Mouse (Mus musculus): ENCODE measurements around the gene Capn15. TPM values are rescaled to one million over a fixed set of nuclear protein-coding genes. Genes with fewer than 3 reads are reported as not detected.

Gene Capn15
- total RNA-seq, 2 experiments from 2014 or later = 5.7 to 9.6 TPM

DNA sequence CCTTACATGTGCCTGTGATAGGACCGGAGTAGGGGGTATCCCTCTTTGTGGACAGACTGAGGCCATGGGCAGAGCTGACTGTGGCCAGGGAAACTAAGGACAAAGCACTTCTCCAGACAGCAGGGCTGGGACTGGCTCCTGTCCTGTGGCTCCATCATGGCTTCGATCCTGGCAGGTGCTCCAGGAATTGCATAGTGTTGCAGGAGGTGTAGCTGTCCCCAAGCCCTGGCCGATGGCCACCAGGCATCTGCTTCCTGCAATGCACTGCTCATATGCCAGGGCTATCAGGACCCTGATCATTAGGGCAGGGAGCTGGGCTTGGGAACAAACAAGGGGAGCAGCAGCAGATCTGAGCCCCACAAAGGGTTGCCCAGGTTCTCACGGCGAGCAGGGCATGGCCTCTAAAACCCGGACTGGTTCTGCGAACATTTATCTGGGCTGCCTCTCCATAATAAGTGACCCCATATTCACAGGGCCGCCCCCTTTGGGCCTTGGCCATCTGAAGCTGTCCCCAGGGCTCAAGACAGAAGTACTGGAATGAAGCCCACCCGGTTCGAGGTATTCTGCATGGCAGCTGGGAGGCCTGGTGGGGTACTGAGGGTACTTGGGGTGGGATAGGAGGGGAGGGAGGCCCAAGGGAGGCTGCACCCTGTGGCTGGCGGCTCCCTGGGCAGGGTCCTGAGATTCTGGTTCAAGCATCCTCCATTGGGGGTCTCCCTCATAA lies 26.7 kb downstream of the Capn15 start:
- ATAC-seq (replicated peaks; ENCODE audit: low FRiP score, poor library complexity, severe bottlenecking) = no peak

DNA sequence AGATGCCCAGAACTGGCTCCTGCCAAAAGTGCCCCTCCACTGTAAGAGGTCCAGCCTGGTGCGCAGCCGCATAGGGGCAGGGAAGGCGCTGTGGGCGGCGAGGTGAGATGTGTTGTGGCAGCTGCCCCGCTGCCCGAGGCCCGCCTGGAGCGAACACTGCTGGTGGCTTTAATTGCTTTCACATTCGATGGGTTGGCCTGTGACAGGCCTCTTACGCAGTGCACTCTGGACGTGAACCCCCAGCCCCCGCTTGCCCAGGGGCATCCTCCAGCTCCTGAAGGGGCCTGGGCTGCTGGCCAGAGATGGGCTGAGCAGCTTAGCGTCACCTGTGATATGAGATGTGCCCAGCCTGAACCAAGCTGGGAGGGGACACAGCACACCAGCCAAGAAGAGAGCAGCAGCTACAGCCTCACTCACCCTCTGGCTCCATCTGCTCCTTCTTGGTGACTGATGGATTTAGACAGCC lies 28.0 kb downstream of the Capn15 start:
- no peak for ATAC-seq (replicated peaks; ENCODE audit: low FRiP score, poor library complexity, severe bottlenecking)

DNA sequence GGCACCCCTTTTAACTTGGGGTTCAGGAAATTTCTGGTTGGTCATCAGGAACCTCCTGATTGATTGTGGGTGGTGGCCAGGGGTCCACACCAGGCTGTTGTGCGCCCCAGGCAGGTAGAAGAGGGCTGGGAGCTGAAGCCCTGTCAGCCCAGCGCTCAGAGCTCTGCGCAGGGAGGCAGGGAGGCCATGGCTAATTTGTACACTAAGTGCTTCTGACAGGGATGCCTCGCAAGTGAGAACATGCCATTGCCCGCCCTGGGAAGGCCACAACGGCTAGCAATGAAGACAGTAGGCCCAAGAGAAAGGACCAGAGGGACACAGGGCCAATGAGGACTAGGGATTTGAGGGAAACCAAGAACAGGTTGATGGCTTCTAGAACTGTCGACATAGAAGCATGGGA lies 29.0 kb downstream of the Capn15 start:
- ATAC-seq (replicated peaks; ENCODE audit: low FRiP score, poor library complexity, severe bottlenecking) = no peak

DNA sequence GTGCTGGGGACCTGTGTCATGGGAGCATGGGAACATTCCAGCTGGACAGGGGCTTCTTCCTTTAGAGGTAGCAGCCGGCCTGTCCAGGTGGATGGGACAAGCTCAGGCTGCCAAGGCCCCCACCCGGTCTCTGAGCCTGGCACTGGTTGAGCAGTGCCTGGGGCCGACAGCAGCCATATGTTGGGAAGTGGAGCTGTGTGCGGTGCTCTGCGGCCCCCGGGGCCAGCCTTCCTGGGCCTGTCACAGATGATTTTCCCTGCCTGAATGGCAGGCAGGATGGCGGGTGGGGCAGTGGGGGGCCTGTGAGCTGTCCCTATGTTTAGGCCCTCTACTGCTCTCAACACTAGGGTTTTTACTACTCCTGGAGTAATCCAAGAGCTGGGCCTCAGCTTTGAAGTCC lies 29.4 kb downstream of the Capn15 start:
- no peak for ATAC-seq (replicated peaks; ENCODE audit: low FRiP score, poor library complexity, severe bottlenecking)

DNA sequence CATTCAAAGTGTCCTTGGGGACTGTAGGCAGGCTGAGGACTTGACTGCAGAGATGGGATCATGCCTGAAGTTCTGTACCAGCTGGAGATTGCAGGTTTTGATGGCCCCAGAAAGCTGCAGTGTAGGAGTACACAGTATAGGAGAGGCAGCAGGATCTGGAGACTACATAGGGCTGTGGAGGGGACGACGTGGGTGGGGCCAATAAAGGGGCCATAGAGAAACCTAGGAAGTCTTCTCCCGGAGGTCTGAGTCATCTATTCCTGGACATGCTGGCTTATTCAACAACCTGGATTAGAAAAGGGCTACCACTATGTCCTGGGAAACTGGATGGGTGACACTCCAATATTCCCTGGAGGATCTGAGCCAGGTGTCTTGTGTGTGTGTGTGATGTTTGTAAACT lies 29.9 kb downstream of the Capn15 start:
- no peak for ATAC-seq (replicated peaks; ENCODE audit: low FRiP score, poor library complexity, severe bottlenecking)

DNA sequence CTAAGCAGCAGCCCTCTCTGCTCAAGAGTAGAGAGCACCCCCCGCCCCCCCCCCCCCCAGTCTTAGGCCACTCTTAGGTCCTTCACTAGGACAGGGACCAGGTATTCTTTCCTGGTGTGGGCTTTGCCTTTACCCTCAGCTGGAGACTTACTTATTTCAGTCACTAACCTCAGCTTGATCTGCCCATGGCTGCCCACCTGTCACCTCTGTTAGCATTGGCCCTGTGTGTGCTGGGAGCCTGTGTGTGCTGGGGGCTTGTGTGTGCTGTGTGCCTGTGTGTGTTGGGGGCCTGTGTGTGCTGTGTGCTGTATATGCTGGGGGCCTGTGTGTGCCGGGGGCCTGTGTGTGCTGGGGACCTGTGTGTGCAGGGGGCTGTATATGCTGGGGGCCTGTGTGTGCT lies 30.9 kb downstream of the Capn15 start:
- ATAC-seq (replicated peaks; ENCODE audit: low FRiP score, poor library complexity, severe bottlenecking) = no peak

DNA sequence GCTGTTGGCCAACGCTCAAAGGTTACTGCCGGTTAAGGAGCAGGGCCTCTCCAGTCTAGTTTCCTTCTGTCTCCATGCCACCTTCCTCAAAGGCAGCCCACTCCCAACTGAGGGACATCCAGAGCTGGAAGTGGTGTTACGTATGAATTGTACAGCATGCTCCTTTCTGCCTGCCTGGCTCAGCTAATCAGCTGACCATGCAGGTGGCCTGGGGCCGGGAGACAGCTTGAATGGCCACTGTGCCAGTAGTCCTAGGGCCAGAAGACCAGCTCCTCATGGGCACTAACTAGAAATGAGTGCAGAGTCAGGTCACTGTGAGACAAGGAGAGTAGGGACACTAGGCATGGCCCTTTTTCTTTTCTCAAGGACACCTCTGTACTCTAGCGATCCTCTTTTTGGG lies 32.4 kb downstream of the Capn15 start:
- no peak for ATAC-seq (replicated peaks; ENCODE audit: low FRiP score, poor library complexity, severe bottlenecking)

DNA sequence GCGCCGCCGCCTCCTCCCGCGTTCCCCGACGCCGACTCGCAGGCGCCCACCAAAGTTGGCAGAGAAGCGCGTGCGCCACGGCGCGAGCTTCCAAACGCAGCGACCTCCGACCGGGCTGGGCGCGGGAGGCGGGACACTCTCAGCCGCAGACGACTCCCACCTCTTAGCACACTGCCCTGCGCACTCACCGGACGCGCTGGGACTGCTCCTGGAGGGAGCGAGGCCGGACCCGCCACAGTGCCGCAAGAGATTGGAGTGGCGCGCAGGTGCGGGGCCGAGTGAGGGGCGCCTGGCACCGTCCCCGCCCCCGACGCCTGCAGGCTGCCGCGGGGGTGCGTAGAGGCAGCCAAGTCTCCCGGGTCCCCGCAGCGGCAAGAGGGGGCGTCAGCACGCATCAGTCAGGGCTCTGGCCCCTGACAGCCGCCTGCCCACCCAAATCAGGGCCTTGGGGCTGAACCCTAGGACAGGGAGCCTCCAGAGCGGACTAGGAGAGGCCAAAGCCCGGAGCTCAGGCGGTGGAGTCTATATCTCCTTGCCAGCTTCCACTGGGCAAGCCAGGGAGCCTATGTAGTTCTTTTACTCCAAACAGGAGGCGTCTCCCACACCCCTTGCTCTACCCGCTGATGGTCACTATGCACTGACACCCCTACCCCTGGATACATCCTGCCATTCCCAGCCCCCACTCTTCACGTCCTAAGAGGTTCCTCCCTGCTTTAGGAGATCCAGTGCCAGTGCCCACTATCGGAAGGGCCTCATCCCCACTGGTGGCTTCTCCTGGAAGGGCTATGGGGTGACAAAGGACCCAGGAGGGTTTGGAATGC lies 33.6 kb downstream of the Capn15 start, which contains the start of gene A930017K11Rik:
Gene A930017K11Rik (minus strand): TSS at position 763 of the 821 bp plus-strand sequence.
- ATAC-seq (replicated peaks; ENCODE audit: low FRiP score, poor library complexity, severe bottlenecking) = no peak

DNA sequence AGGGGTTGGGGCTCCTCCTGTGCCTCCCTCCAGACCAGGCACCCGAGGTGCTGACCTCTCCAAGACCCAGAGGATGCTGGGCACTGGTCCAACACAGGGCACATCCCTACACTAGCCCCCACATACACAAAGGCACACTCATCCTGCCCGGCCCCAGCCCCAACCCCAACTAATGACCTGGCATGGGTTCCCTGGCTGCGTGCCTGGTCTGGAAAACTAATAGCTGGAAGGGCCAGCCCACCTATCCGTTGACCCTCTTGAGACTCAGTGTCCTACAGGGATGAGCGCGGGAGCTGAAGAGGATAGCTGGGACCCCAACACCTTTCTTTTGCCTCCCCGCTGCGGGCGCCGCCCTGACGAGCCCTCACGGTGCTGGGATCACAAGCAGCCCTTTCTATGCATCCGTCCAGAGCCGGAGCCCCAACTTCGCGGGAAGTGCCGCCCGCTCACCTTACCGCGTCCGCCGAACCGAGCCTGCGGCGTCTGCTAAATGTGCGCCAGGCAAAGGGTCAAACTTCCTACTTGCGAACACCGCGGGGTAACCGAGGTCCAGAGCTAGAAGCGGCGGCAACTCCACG lies 34.3 kb downstream of the Capn15 start:
- no peak for ATAC-seq (replicated peaks; ENCODE audit: low FRiP score, poor library complexity, severe bottlenecking)

DNA sequence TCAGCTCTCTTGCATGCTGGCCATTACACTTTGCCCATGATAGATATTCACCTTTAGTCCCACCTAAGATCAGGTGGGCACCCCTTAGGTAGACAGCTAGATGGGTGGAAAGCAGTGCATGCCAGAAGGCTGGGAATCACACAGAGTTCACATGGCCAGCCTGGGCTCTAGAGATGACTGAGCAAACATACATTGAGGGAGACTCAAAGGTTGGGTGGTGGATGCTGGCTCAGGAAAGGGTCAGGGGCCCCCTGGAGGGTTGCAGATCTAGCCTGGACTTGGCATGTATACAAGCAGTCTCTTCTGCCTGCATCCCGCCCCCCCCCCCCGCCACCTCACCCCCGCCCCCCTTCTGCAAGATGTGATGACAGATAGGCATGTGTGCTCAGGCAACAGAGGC lies 34.9 kb downstream of the Capn15 start:
- no peak for ATAC-seq (replicated peaks; ENCODE audit: low FRiP score, poor library complexity, severe bottlenecking)

DNA sequence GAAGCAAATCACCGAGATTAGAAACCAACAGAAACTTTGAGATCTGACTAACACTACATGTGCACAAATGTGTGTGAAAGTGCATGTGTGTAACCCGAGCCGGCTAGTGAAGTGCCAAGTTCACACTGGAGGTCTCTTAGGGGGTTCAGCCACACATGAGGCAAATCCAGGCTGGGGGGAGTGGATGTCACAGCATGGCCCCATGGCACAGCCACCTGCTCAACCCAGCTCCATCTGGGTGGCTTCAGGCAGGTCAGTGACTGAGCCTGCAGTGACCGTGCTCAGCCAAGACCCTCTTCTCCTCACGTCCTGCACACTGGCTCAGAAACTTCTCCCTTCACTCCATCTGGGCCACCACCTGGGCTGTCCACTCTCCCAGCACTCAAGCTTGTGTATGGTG lies 35.6 kb downstream of the Capn15 start:
- no peak for ATAC-seq (replicated peaks; ENCODE audit: low FRiP score, poor library complexity, severe bottlenecking)

DNA sequence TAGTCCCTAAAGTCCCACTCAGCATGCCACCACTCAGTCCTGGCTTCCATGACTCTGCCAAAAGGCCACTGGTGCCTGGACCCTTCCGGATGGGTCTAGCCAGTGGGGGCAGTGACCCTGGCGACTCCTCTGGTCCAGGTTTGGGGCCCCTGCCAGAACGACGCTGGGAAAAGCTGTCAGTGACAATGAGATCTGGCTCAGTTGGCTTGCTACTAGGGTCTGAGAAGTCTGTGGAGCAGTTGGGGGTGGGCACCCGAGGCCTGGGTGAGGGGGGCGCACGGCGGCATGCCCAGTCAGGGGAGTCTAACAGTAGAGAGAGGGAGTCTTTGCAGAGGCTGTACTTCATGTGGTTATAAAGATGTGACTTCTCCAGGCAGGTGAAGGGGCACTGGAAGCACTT lies 37.5 kb downstream of the Capn15 start:
- ATAC-seq (replicated peaks; ENCODE audit: low FRiP score, poor library complexity, severe bottlenecking) = no peak

DNA sequence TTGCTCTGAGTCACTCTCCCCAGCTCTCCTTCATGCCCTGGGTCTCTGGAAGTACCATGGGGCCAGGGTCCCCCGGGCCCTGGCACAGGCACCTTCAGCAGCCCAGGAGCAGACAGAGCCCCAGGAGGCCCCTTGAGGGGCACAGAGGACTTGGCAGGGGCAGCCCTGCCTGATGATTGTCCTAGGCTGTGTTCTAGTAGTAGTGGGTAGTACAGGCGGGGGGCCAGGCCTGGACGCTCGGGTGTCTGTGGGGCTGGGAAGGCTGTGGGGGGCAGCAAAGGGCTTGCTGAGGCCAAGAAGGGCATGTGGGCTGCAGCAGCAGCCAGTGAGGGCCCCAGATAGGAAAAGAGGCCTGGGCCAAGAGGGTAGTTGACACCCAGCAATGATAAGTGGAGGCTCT lies 38.0 kb downstream of the Capn15 start:
- no peak for ATAC-seq (replicated peaks; ENCODE audit: low FRiP score, poor library complexity, severe bottlenecking)

DNA sequence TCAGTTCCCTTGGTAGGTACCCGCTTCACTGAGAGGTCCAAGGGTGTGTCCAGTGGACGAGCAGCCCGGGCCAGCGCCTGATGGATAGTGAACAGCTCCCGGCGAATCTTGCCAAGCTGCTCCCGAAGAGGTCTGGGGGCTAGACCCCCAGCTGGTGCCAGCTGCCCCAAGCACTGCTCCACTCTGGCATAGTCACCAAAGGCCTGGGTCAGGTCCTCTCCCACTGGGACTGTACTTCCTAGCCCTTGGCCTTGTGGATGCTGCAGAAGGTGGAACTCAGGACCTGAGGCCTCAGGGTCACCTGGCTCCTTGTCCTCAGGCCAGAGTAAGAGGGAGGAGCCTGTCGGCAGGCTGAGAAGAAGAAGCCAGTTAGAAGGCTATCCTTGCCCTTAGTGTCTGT lies 38.7 kb downstream of the Capn15 start:
- ATAC-seq (replicated peaks; ENCODE audit: low FRiP score, poor library complexity, severe bottlenecking) = no peak

DNA sequence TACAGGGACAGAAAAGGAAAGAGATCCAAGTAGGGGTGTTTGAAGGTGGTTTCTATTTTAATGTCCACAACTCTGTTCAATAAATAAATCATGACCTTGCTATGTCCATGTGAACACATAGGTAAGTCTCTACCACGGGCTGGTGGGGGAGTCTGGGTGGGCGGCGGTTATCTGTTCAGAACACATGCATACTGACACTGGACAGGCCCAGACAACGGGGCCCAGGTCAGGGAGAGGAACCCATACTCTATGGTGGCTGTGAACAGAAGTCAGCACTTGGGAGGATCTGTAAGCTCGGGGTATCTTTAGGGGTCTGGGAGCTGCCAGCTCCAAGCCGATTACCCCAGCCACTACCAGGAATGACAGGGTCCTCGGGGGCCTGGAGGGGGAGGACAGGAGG lies 39.2 kb downstream of the Capn15 start:
- no peak for ATAC-seq (replicated peaks; ENCODE audit: low FRiP score, poor library complexity, severe bottlenecking)

DNA sequence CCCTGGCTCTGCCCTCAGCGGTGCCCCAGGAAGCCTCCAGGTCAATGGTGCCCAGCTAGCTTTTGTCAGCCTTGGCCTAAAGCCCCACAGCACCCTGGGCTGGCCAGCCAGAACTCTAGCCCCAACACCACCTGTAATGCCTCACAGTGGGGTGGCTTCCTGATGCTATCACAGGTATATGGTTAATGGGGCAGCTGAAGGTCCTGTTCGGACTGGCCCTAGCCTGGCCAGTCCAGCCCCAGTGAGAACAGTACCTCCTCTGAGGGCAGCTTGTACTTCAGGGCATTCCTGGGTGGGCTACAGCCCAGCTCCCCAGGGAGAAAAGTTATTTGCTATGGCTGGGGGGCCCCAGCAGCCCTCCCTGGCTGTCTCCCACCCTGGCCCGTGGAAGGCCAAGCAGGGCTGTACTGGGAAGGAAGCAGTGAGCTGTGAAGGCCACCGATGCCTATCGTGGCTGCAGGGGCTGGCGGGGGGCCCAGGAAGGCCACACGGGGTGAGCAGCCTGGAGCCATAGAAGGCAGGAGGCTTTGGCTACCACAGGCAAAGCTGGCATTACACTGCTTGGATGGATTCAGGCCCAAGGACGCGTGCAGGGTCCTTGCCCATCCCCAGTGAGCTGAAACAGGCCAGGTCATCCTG lies 40.0 kb downstream of the Capn15 start:
- ATAC-seq (replicated peaks; ENCODE audit: low FRiP score, poor library complexity, severe bottlenecking) = no peak

DNA sequence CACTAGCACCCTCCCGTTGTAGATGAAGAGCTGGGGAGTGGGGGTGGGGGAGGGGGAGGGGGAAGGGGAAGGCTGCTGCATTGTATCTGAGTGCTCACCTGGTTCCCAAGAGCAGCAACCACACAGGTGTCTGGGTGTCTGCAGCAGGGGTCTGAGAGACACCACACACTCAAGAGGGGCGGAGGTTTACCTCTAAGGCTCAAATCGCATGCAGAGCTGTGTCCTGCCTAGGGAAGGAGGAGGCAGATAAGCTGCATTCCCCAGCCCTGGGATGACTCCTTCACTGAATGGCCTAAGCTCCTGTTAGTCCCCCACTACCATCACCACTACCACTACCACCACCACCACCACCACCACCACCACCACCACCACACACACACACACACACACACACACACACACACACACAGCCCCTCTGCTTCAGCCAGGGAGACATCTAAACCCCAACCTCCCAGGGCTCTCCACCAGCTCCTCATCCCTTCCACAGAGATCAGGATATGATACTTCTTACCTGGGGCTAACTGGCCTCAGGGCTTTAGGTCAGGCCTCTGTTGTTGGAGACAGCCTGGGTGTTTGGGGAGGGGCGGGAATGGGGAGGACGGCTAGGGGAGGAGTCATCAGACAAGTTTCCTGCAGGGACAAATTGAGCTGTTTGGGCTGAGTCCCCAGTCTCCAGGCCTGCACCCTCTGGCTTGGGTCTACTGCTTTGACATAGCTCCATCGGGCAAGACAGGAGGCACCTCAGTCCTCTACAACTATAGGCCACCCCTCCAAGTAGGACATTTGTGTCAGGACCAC lies 41.0 kb downstream of the Capn15 start, which contains the start of the genes Pigq and Nhlrc4:
Gene Pigq (minus strand): TSS at position 571 of the 798 bp plus-strand sequence.
Gene Nhlrc4 (minus strand): TSS at position 596 of the 798 bp plus-strand sequence.
- 0 out of 2 replicates have a peak, but pooled peaks have one; percentile 23 for ATAC-seq (replicated peaks; ENCODE audit: low FRiP score, poor library complexity, severe bottlenecking)

DNA sequence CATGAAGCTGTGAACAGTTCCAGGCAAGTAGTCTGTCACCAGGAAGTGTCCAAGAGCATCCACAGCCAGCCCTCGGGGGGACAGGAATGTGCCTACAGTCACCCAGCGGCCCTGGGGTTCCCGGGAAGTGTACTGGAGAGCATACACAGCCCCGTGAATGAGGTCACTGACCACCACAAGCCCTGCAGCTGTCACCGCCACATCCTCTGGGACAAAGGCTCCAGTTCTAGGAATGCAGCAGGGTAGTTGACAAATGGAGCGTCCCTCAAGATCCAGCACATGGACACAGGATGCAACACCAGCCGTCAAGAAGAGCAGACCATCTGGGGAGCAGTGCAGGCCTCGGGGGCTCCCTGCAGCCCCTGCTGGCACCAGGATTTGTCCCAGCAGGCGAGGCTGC lies 41.8 kb downstream of the Capn15 start:
- no peak for ATAC-seq (replicated peaks; ENCODE audit: low FRiP score, poor library complexity, severe bottlenecking)

DNA sequence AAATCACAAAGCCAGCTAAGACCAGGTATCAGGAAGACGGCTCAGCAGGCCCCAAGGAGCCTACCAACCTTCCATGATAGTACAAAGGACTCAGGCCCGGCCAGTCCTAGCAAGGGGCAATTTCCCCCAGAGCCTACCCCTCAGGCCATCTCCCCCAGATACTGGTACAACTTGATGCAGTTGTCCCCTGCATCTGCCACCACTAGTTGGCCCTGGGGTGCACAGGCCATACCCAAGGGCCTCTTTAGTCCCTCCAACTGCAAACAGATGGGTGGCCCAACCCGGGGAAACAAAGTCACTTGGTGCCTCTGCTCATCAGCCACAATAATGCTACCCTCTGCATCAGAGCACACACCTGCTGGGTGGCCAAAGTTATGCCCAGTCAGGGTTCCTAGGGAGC lies 42.4 kb downstream of the Capn15 start:
- peak; percentile 39 for ATAC-seq (replicated peaks; ENCODE audit: low FRiP score, poor library complexity, severe bottlenecking)
